Comparison of ENCODE assay signal across 11 mouse cellular contexts in the genomic region with DNA sequence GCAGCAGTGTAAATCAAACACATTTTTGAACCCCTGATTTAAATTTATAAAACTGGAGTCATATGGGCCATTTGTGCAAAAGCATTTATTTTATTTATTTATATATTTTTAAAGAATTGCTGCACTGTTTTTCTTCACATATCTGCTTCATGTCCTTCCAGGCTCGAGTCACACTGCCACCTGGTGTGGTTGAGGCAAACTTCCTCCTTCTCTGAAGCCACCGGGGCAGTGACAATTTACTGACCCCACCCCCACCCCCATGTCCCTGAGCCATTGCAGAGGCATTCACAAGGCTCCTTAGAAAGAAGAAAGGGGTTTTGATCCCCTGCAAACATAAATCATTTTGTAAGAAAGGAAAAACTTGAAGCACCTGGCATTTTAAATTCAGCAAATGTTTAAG. TPM values are rescaled to one million over a fixed set of nuclear protein-coding genes. Genes with fewer than 3 reads are reported as not detected.
A peak's percentile ranks its signal among the peaks of the same experiment; 100 is the strongest.
DNase-seq lines count a peak whose midpoint lies in the region; ATAC-seq and TF ChIP-seq lines count a peak whose summit lies in the region.
"Had no signal": no experiment of that assay in that cellular context is flagged by ENCODE, and none has a peak within 500 bp of the region (broad histone marks: within the 10 kb centered on the region; RNA-seq: fewer than 3 reads in every experiment).

No protein-coding gene starts in this region.

- 5% methylated on average over 2 of the region's 2 CpGs for WGBS in kidney, embryonic 14.5 days
- 3% methylated on average over 2 of the region's 2 CpGs for WGBS in embryonic facial prominence, embryonic 11.5 days

- H3K79me2 ChIP-seq in MEL (ENCODE audit: control insufficient read depth, insufficient read depth, low read length, poor library complexity), result no peaks in the 10 kb centered on the region

- TF ChIP-seq EP300 in MEL (IDR thresholded peaks at IDR 0.05; ENCODE audit: low read depth in 1 of 2, low read length in 2 of 2), result no peak

- no peaks in the 10 kb centered on the region for H3K36me3 ChIP-seq in kidney, embryonic 14.5 days (ENCODE audit: control insufficient read depth, insufficient read depth, low read length)
- no peaks in the 10 kb centered on the region for H3K36me3 ChIP-seq in MEL (ENCODE audit: control insufficient read depth in 1 of 2, insufficient read depth in 2 of 2, low read length in 2 of 2)
- no peaks in the 10 kb centered on the region for H3K36me3 ChIP-seq in embryonic facial prominence, embryonic 11.5 days (replicated peaks; ENCODE audit: control insufficient read depth, insufficient read depth, low read depth, low read length)

- DNase-seq in adrenal gland, postnatal 10 days, result peak; percentile 26
- DNase-seq in adrenal gland, adult 8-10 months, result no peak
- peak; percentile 11 to 15 for DNase-seq in kidney, postnatal 4 days
- peak; percentile 56 for DNase-seq in MEL (ENCODE audit: low read depth, low spot score)
- peak; percentile 9 for DNase-seq in embryonic facial prominence, embryonic 11.5 days (ENCODE audit: low spot score)
- DNase-seq in urinary bladder, adult 2 months (ENCODE audit: low spot score), result no peak
- no peak for DNase-seq in layer of hippocampus, adult 9-10 months (ENCODE audit: low spot score)
- DNase-seq: cerebellum, adult 9-10 months; gastrocnemius, postnatal 36 days had no signal

- no peak overlapping the region for H3K9ac ChIP-seq in kidney, embryonic 14.5 days (ENCODE audit: low read depth, low read length)
- no peak overlapping the region for H3K9ac ChIP-seq in MEL (ENCODE audit: control insufficient read depth, low read depth, low read length, poor library complexity, severe bottlenecking)
- H3K9ac ChIP-seq in embryonic facial prominence, embryonic 11.5 days (replicated peaks; ENCODE audit: low read length), result no peak overlapping the region

- peak in 2 of 3 experiments; percentile 41 to 42; a peak in 2 of 6 replicates for TF ChIP-seq CTCF in MEL (IDR thresholded peaks at IDR 0.05 in 2 of 3, conservative IDR thresholded peaks at IDR 0.05 in 1 of 3; ENCODE audit: control insufficient read depth in 1 of 3, insufficient read depth in 1 of 3, low read depth in 2 of 3, low read length in 3 of 3, poor library complexity in 1 of 3, severe bottlenecking in 1 of 3)

- TF ChIP-seq POLR2A in MEL (IDR thresholded peaks at IDR 0.05; ENCODE audit: control insufficient read depth in 1 of 2, insufficient read depth in 1 of 2, low read depth in 1 of 2, low read length in 2 of 2, poor library complexity in 1 of 2), result no peak

- ATAC-seq in kidney, embryonic 14.5 days (ENCODE audit: low FRiP score, low TSS enrichment), result no peak
- no peak for ATAC-seq in embryonic facial prominence, embryonic 11.5 days (replicated peaks; ENCODE audit: insufficient number of reproducible peaks, low FRiP score, low TSS enrichment, low read depth)

- no peak overlapping the region for H3K4me3 ChIP-seq in kidney, embryonic 14.5 days (ENCODE audit: low read length)
- H3K4me3 ChIP-seq in MEL (ENCODE audit: control insufficient read depth in 1 of 2, insufficient read depth in 1 of 2, low read depth in 2 of 2, low read length in 2 of 2), result no peak overlapping the region
- no peak overlapping the region for H3K4me3 ChIP-seq in embryonic facial prominence, embryonic 11.5 days (ENCODE audit: low read depth, low read length)

- TF ChIP-seq RAD21 in MEL (IDR thresholded peaks at IDR 0.05; ENCODE audit: low read depth, low read length), result peak; percentile 26

- no peaks in the 10 kb centered on the region for H3K9me3 ChIP-seq in kidney, embryonic 14.5 days (ENCODE audit: control insufficient read depth, low read length)
- no peaks in the 10 kb centered on the region for H3K9me3 ChIP-seq in MEL (replicated peaks; ENCODE audit: insufficient read depth, low read length)
- no peaks in the 10 kb centered on the region for H3K9me3 ChIP-seq in embryonic facial prominence, embryonic 11.5 days (replicated peaks; ENCODE audit: control insufficient read depth, low read length)

- H3K4me2 ChIP-seq in kidney, embryonic 14.5 days (replicated peaks; ENCODE audit: low read depth, low read length), result no peak overlapping the region
- H3K4me2 ChIP-seq in embryonic facial prominence, embryonic 11.5 days (ENCODE audit: low read depth, low read length), result no peak overlapping the region

- H3K27ac ChIP-seq in kidney, embryonic 14.5 days (ENCODE audit: low read depth, low read length), result no peak overlapping the region
- H3K27ac ChIP-seq in MEL (ENCODE audit: control insufficient read depth, low read depth, low read length), result no peak overlapping the region
- no peak overlapping the region for H3K27ac ChIP-seq in embryonic facial prominence, embryonic 11.5 days (replicated peaks; ENCODE audit: low read depth, low read length)
- H3K27ac ChIP-seq: macrophage had no signal

- H3K4me1 ChIP-seq in kidney, embryonic 14.5 days (ENCODE audit: control insufficient read depth, insufficient read depth, low read length), result no peaks in the 10 kb centered on the region
- H3K4me1 ChIP-seq in MEL (ENCODE audit: control insufficient read depth in 1 of 2, insufficient read depth in 2 of 2, low read length in 2 of 2), result no peaks in the 10 kb centered on the region
- no peaks in the 10 kb centered on the region for H3K4me1 ChIP-seq in embryonic facial prominence, embryonic 11.5 days (ENCODE audit: control insufficient read depth, insufficient read depth, low read length)

- no peaks in the 10 kb centered on the region for H3K27me3 ChIP-seq in kidney, embryonic 14.5 days (ENCODE audit: control insufficient read depth, insufficient read depth, low read length)
- H3K27me3 ChIP-seq in MEL (ENCODE audit: control insufficient read depth in 1 of 2, insufficient read depth in 2 of 2, low read length in 2 of 2), result no peaks in the 10 kb centered on the region; a peak in 1 of 4 replicates
- H3K27me3 ChIP-seq in embryonic facial prominence, embryonic 11.5 days (ENCODE audit: control insufficient read depth, insufficient read depth, low read length), result no peaks in the 10 kb centered on the region

TF ChIP-seq in MEL, 35 proteins besides CTCF, POLR2A, EP300 and RAD21:
- TF ChIP-seq SMC3 (IDR thresholded peaks at IDR 0.05; ENCODE audit: low read depth, low read length) (peak; percentile 53), POLR2AphosphoS2 (IDR thresholded peaks at IDR 0.05; ENCODE audit: low read length) (no peak)

RNA-seq across cellular contexts. Expression of a gene that starts 12.6 kb away (rescaled TPM):
- total RNA-seq in adrenal gland, postnatal 10 days (2021), result 10 to 100 TPM; 11.9 to 16.7 TPM
- 10 to 100 TPM; 14.0 to 24.9 (median 17.4) TPM for total RNA-seq in adrenal gland, adult 8-10 months (2022)
- polyA plus RNA-seq in kidney, embryonic 14.5 days (2014; fragmentation: Nextera tagmentation; extraction: Ambion mirVana), result 17.4 and 18.4 TPM in 2 replicates
- 15.5 and 17.1 TPM in 2 replicates for total RNA-seq in MEL (2012; rRNA removed)
- 10 to 100 TPM in 1 of 2 experiments, not detected in 1; 25.4 TPM for polyA plus RNA-seq in MEL (2012; ENCODE audit: insufficient read depth in 1 of 2, insufficient read length in 2 of 2, low read depth in 1 of 2, low replicate concordance in 2 of 2, missing spikeins in 1 of 2)
- 27.1 and 28.1 TPM in 2 replicates for polyA plus RNA-seq in embryonic facial prominence, embryonic 11.5 days (2014; fragmentation: Nextera tagmentation; extraction: Ambion mirVana)
- polyA plus RNA-seq in urinary bladder, adult 2 months (2012; rRNA removed), result 7.0 and 9.8 TPM in 2 replicates

Comparison
In these comparisons a context has a peak if more than half of its experiments do, and no peak if none do; other contexts are left out.
1. DNase-seq: peak in adrenal gland, postnatal 10 days (single experiment), kidney, postnatal 4 days (2 of 2), MEL (single experiment) and embryonic facial prominence, embryonic 11.5 days (single experiment); none in adrenal gland, adult 8-10 months (single experiment), urinary bladder, adult 2 months (single experiment) and layer of hippocampus, adult 9-10 months (single experiment).